Mouse (Mus musculus) lung, adult 2 months (tissue): ENCODE results near the gene Zfp646.

Source experiments
- CTCF ChIP-seq: fragments of 200-500 bp; IDR thresholded peaks from 2 replicates; pipeline ENCODE4 v1.5.1; 2011; ENCODE audit warnings: mild to moderate bottlenecking, low read length, control low read depth; ENCODE audit not compliant: insufficient read depth
- POLR2A ChIP-seq: fragments of 200-500 bp; IDR thresholded peaks from 2 replicates; pipeline ENCODE4 v1.6.1; 2011; ENCODE audit warnings: low read depth, mild to moderate bottlenecking, control low read depth, low read length, borderline replicate concordance; ENCODE audit errors: extremely low read depth

DNA sequence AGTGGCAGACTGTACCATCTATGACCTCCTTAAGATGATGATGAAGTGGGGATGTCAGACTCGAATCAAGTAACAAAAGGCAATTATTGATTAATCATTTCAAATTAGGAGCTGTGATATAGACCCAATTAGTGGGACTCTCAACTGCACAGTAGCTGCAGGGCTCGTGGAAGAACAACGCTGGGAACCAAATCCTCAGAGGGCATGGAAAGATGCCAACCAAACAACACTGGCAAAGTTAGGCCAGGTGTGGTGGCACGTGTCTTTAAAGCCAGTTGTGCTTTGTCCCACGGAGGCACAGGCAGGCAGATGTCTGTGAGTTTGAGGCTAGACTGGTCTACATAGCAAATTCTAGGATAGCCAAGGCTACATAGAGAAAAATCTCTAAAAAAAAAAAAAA is 54.6 kb downstream of the Zfp646 start:
- TF ChIP-seq POLR2A (no peak), CTCF (no peak)
